Mouse (Mus musculus) liver, embryonic 14.5 days (tissue): Measurements from ENCODE around the gene Gm48552. TPM values are rescaled to one million over a fixed set of nuclear protein-coding genes. Genes with fewer than 3 reads are reported as not detected.
A peak's percentile ranks its signal among the peaks of the same experiment; 100 is the strongest.

Experiments
- ATAC-seq: fragments of 200-750 bp; cut with Nextera tagmentation; 2 replicates; pipeline ENCODE4 v1.8.0; 2017; ENCODE audit warnings: moderate number of reproducible peaks, mild to moderate bottlenecking, moderate library complexity; ENCODE audit not compliant: insufficient read depth
- DNase-seq, 3 experiments: peaks; one replicate each; pipeline ENCODE4 v3.0.0-alpha.2; 2012 to 2013; ENCODE audit warnings: low read depth in 3 of 3, low spot score in 3 of 3
- H3K27ac ChIP-seq: fragments of 300-500 bp; sonication (generic); 2 replicates; pipeline ENCODE4 v1.5.1; 2014; ENCODE audit warnings: moderate library complexity, mild to moderate bottlenecking, control low read depth, inconsistent platforms
- H3K27me3 ChIP-seq: fragments of 300-500 bp; sonication (generic); 2 replicates; pipeline ENCODE4 v1.6.1; 2014; ENCODE audit warnings: mild to moderate bottlenecking, low read length, moderate library complexity; ENCODE audit not compliant: control insufficient read depth, insufficient read depth
- H3K36me3 ChIP-seq: fragments of 300-500 bp; sonication (generic); replicated peaks from 2 replicates; pipeline ENCODE4 v1.6.1; 2014; ENCODE audit warnings: low read depth; ENCODE audit not compliant: control insufficient read depth, insufficient read depth
- H3K4me1 ChIP-seq, 2 experiments: fragments of 200-500 bp in 1 of 2; fragments of 300-500 bp in 1 of 2; sonication (generic) in 1 of 2; replicated peaks; 2 replicates each; pipeline ENCODE4 v1.6.1; 2012 to 2014; ENCODE audit warnings: antibody characterized with exemption in 1 of 2, inconsistent platforms in 1 of 2, low read length in 1 of 2; ENCODE audit not compliant: control insufficient read depth in 2 of 2, insufficient read depth in 2 of 2
- H3K4me2 ChIP-seq: fragments of 300-500 bp; sonication (generic); 2 replicates; pipeline ENCODE4 v1.6.1; 2014; ENCODE audit warnings: low read depth, mild to moderate bottlenecking, control low read depth, moderate library complexity
- H3K4me3 ChIP-seq, 2 experiments: fragments of 200-500 bp in 1 of 2; fragments of 300-500 bp in 1 of 2; sonication (generic) in 1 of 2; 2 replicates each; pipeline ENCODE4 v1.5.1; 2012 to 2014; ENCODE audit warnings: low read depth in 2 of 2, low read length in 2 of 2, mild to moderate bottlenecking in 2 of 2, control low read depth in 1 of 2, inconsistent platforms in 1 of 2, moderate library complexity in 1 of 2; ENCODE audit not compliant: insufficient read depth in 1 of 2
- H3K9ac ChIP-seq: fragments of 300-500 bp; sonication (generic); replicated peaks from 2 replicates; pipeline ENCODE4 v1.6.1; 2014; ENCODE audit warnings: mild to moderate bottlenecking, control low read depth, moderate library complexity
- H3K9me3 ChIP-seq: fragments of 300-500 bp; sonication (generic); 2 replicates; pipeline ENCODE4 v1.6.1; 2016; ENCODE audit warnings: low read length, mixed read lengths; ENCODE audit not compliant: control insufficient read depth
- CTCF ChIP-seq: IDR thresholded peaks from 2 replicates; pipeline ENCODE4 v1.5.1; 2016; ENCODE audit warnings: antibody characterized with exemption, low read depth, control low read depth
- EP300 ChIP-seq: IDR thresholded peaks from 2 replicates; pipeline ENCODE4 v1.6.1; 2016; ENCODE audit warnings: antibody characterized with exemption, low read depth
- WGBS: fragments of 180-500 bp; shearing (Covaris S2); extraction: QIAGEN DNeasy Blood & Tissue Kit; methylation state at CpG from one replicate; pipeline ENCODE4 v1.1.7; 2014; ENCODE audit not compliant: insufficient replicate concordance; 5-methylcytosine and 5-hydroxymethylcytosine counted together
- polyA plus RNA-seq, 2 experiments: library from polyadenylated mRNA; depleted of rRNA in 1 of 2; stranded (reverse) in 1 of 2; unstranded in 1 of 2; fragments of >200 nt; fragmentation: Nextera tagmentation in 1 of 2; extraction: Ambion mirVana in 1 of 2; gene quantifications; 2 replicates each; pipeline versions ENCODE4 v1.2.1 to v1.2.3; 2012 to 2014

Gm48552 gene
- polyA plus RNA-seq, 2 experiments, result 0.36 to 0.90 TPM

DNA sequence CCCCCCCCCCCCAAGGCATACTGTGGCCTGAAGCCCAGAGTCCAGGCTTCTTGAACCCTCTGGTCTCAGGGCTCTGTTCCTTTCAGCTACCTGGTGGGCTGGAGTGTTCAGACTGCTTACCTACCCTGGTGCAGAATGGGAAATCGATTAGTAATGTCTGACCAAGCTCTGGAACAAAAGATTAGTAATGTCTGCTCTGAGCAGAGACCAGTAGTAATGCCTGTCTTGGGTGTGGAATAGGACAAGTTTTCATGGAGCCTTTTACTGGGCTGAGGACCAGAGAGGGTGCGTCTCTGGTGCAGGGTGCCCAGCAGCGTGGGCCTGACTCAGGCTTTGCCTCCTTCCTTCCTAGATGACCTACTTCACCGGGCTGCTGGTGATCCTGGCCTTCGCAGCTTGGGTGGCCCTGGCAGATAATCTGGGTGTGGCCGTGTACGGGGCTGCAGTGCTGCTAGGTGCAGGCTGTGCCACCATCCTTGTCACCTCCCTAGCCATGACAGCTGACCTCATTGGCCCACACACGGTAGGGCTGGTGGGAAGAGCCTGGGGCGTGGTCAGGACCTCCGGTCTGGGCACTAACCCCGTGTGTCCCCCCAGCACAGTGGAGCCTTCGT is 26.4 kb upstream of the Gm48552 start:
- Histone ChIP-seq H3K4me1 (peaks cover 59% of the 10 kb centered on the region in 2 experiments), H3K27ac (peak overlapping the region; percentile 86), H3K36me3 (peaks cover 38% of the 10 kb centered on the region), H3K9ac (peak overlapping the region; percentile 71), H3K9me3 (no peaks in the 10 kb centered on the region), H3K27me3 (no peaks in the 10 kb centered on the region), H3K4me3 (peak overlapping the region; percentile 6 to 20; a peak in 3 of 4 replicates), H3K4me2 (peak overlapping the region; percentile 82)
- WGBS, result 21% methylated on average over 12 of the region's 12 CpGs
- peak; percentile 78 for TF ChIP-seq EP300
- TF ChIP-seq CTCF, result peak; percentile 4; the same call in 1 of the 2 replicates
- DNase-seq (peak; percentile 79 to 82 (median 81)), ATAC-seq (peak; percentile 83)

DNA sequence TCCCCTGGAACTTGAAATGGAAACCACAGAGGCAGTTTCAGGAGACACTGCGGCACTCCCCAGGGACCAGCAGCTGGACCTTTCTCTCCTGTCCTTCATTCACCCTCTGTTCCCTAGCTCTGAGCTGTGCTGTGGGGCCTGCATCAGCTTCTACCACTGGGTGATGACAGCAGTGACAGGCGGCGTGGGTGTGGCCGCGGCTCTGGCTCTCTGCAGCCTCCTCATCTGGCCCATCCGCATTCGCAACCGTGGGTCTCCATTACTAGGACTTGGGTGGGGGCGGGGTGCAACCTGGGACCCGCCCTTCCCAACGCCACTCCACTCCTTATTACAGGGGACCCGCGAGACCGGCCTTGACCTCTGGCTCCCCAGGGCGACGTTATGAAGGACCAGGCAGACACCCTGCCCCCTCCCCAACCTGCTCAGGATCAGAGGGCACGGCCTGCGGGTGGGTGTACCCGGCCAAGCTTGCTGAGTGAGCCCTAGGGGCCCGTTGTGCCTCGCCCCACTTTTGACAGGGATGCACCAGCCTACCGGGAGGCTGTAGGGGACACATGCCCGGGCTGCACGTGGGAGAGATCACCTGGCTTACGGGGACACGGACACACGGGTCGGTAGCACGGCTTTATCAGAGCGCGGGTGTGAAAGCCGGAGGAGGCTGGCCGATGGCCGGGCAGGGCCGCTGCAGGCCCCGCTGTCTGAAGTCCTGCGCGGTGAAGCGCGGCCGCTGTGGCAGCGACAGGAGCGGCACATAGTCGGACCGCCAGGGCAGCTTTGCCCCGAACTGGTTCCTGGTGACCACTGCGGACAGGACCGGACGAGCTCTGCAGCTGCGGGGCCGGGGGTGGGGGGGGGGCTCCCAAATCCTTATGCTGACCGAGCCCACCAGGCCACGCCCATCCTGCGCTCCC is 25.1 kb upstream of the Gm48552 start:
- peak overlapping the region in 1 of 2 experiments; percentile 18; a peak in 2 of 4 replicates for H3K4me3 ChIP-seq
- H3K36me3 ChIP-seq, result peaks cover 50% of the 10 kb centered on the region
- WGBS, result 60% methylated on average over 54 of the region's 54 CpGs

DNA sequence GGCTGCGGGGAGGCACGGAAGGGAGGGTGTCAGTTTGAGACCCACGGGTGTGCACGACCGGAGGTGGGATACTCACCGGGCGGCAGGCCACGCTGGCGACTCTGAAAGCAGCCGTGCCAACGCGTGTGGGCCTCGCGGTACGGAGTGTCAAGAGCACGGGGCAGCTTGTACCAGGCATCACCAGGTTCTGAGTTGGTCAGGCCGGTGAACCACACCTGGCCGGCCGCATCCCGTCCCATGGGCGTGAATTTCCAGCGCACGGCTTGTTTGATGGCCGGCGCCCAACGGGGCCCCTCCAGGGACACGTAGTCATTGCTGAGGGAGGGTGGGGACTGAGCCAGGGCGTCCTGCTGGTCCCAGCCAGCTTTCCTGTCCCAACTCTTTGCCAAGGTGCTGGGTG is 24.1 kb upstream of the Gm48552 start:
- no peak for DNase-seq
- peak overlapping the region; percentile 45 for H3K27ac ChIP-seq
- peaks cover 60% of the 10 kb centered on the region for H3K36me3 ChIP-seq
- no peak for ATAC-seq
- no peak overlapping the region for H3K4me3 ChIP-seq
- H3K4me1 ChIP-seq, result peaks cover 46 to 49% of the 10 kb centered on the region in 2 experiments
- peak overlapping the region; percentile 82; the same call in 1 of the 2 replicates for H3K4me2 ChIP-seq
- TF ChIP-seq EP300, result no peak
- TF ChIP-seq CTCF, result no peak
- H3K27me3 ChIP-seq, result no peaks in the 10 kb centered on the region
- 50% methylated on average over 28 of the region's 28 CpGs for WGBS
- H3K9me3 ChIP-seq, result no peaks in the 10 kb centered on the region
- no peak overlapping the region for H3K9ac ChIP-seq

More for the DNA sequence above, 25.1 kb upstream of the Gm48552 start:
- ATAC-seq (0 out of 2 replicates have a peak, but pooled peaks have one; percentile 9), DNase-seq (no peak)
- H3K9ac ChIP-seq, result peak overlapping the region; percentile 71
- H3K27ac ChIP-seq, result peak overlapping the region; percentile 86
- H3K4me1 ChIP-seq, result peaks cover 55% of the 10 kb centered on the region in 2 experiments
- TF ChIP-seq CTCF, result no peak
- TF ChIP-seq EP300, result no peak
- H3K9me3 ChIP-seq, result no peaks in the 10 kb centered on the region
- peak overlapping the region; percentile 82 for H3K4me2 ChIP-seq
- H3K27me3 ChIP-seq, result no peaks in the 10 kb centered on the region

DNA sequence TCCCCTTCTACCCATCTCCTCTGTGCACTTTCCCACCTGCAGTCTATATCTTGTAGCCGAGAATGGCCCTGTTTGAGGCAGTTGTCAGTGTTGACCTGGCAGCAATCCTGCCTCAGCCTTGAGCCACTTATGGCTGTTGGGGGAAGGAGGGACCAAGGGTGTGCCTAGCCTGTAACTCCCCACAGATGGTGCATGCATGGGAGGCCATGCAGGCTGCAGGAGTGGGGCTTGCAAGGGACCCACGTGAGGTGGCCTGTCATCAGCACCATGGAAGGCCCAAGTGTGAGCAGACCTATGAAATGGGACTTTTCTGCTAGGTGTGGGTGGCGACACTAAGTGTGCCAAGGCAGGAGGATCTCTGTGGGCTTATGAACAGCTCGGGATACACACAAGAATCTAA is 23.7 kb upstream of the Gm48552 start:
- WGBS, result 48% methylated on average over 4 of the region's 4 CpGs
- Histone ChIP-seq H3K36me3 (peaks cover 64% of the 10 kb centered on the region), H3K9me3 (no peaks in the 10 kb centered on the region), H3K9ac (no peak overlapping the region), H3K4me1 (peaks cover 43 to 49% of the 10 kb centered on the region in 2 experiments), H3K4me3 (no peak overlapping the region), H3K27ac (peak overlapping the region; percentile 45), H3K27me3 (no peaks in the 10 kb centered on the region), H3K4me2 (no peak overlapping the region)
- ATAC-seq (no peak), DNase-seq (no peak)
- TF ChIP-seq EP300 (no peak), CTCF (no peak)
